In the genomic region with DNA sequence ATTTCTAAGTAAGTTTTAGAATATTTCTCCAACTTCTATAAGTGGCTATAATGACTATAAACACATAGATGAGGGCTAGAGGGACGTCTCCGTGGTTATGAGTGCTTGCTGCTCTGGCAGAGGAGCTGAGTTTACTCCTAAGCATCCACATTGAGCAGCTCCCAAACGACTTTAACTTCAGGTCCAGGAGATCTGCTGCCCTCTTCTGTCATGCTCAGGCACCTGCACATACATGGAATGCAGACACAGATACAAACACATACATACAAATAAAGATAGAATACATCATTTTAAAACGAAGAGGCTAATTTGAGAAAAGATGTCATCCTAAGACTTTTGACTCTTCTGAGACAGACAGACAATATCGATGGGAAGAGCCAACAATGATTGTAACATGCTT, we compare ENCODE assay signal across 10 mouse cellular contexts. TPM values are rescaled to one million over a fixed set of nuclear protein-coding genes. Genes with fewer than 3 reads are reported as not detected.
DNase-seq lines count a peak whose midpoint lies in the region; ATAC-seq and TF ChIP-seq lines count a peak whose summit lies in the region.
"Had no signal": no experiment of that assay in that cellular context is flagged by ENCODE, and none has a peak within 500 bp of the region (broad histone marks: within the 10 kb centered on the region; RNA-seq: fewer than 3 reads in every experiment).

No protein-coding gene starts in this region.

- no peak for ATAC-seq in stomach, postnatal 0 days (ENCODE audit: low FRiP score, low TSS enrichment)
- no peak for ATAC-seq in monocyte, adult 5-6 weeks (replicated peaks; ENCODE audit: insufficient number of reproducible peaks, low FRiP score, low TSS enrichment, poor library complexity, severe bottlenecking)

- H3K4me3 ChIP-seq in stomach, postnatal 0 days (ENCODE audit: low read depth, low read length): no peak overlapping the region
- H3K4me3 ChIP-seq: heart, embryonic 13.5 days; limb, embryonic 15.5 days had no signal

- no peak overlapping the region for H3K9ac ChIP-seq in stomach, postnatal 0 days (ENCODE audit: low read length)
- H3K9ac ChIP-seq: heart, embryonic 13.5 days; limb, embryonic 15.5 days had no signal

- H3K36me3 ChIP-seq in stomach, postnatal 0 days (ENCODE audit: control insufficient read depth, insufficient read depth, low read length): no peaks in the 10 kb centered on the region
- H3K36me3 ChIP-seq: heart, embryonic 13.5 days; limb, embryonic 15.5 days had no signal

- TF ChIP-seq CTCF in stomach, postnatal 0 days (IDR thresholded peaks at IDR 0.05; ENCODE audit: low read depth): peak; percentile 77

- peak; percentile 18 for DNase-seq in kidney, adult 9 months
- no peak for DNase-seq in kidney, adult 11 months
- DNase-seq in thymus, postnatal 0 days (ENCODE audit: low spot score): peak; percentile 6
- DNase-seq in thymus, postnatal 25 days: no peak
- DNase-seq in embryo, embryonic 10 days (ENCODE audit: low spot score): peak; percentile 64
- peak; percentile 17 for DNase-seq in stomach, postnatal 0 days (ENCODE audit: low spot score)
- no peak for DNase-seq in heart, adult 9 months (ENCODE audit: low spot score in 2 of 2)

- no peak for TF ChIP-seq EP300 in stomach, postnatal 0 days (optimal IDR thresholded peaks at IDR 0.05)

- H3K4me1 ChIP-seq in stomach, postnatal 0 days (replicated peaks; ENCODE audit: control insufficient read depth, insufficient read depth): no peaks in the 10 kb centered on the region

- H3K27me3 ChIP-seq in stomach, postnatal 0 days (ENCODE audit: control insufficient read depth, insufficient read depth, low read length): no peaks in the 10 kb centered on the region
- H3K27me3 ChIP-seq: heart, embryonic 13.5 days; limb, embryonic 15.5 days had no signal

- no peaks in the 10 kb centered on the region for H3K9me3 ChIP-seq in stomach, postnatal 0 days (ENCODE audit: control insufficient read depth, low read length)
- H3K9me3 ChIP-seq: heart, embryonic 13.5 days; limb, embryonic 15.5 days had no signal

- H3K4me2 ChIP-seq in stomach, postnatal 0 days (replicated peaks; ENCODE audit: low read depth): no peak overlapping the region
- H3K4me2 ChIP-seq: heart, embryonic 13.5 days; limb, embryonic 15.5 days had no signal

- no peak overlapping the region for H3K27ac ChIP-seq in stomach, postnatal 0 days (replicated peaks)
- H3K27ac ChIP-seq: heart, embryonic 13.5 days; limb, embryonic 15.5 days had no signal

- 9% methylated on average over 5 of the region's 5 CpGs for WGBS in stomach, postnatal 0 days

RNA-seq across cellular contexts. Expression of a gene that starts 3.5 kb away (rescaled TPM):
- polyA plus RNA-seq in thymus, postnatal 0 days (2015; fragmentation: Nextera tagmentation; extraction: Ambion mirVana): 26.8 and 28.3 TPM in 2 replicates
- 14.5 and 16.1 TPM in 2 replicates for polyA plus RNA-seq in stomach, postnatal 0 days (2015; fragmentation: Nextera tagmentation; extraction: Ambion mirVana)
- total RNA-seq in monocyte, adult 5-6 weeks (2017): 53.4 to 71.9 TPM (median 57.4 TPM) in 3 replicates

RNA-seq across cellular contexts. Expression of a gene that starts 31.0 kb away (rescaled TPM):
- polyA plus RNA-seq in thymus, postnatal 0 days (2015; fragmentation: Nextera tagmentation; extraction: Ambion mirVana): 0.13 and 0.22 TPM in 2 replicates
- polyA plus RNA-seq in stomach, postnatal 0 days (2015; fragmentation: Nextera tagmentation; extraction: Ambion mirVana): 1.5 and 1.7 TPM in 2 replicates
- total RNA-seq in monocyte, adult 5-6 weeks (2017): 0.48 to 1.1 TPM in 2 of 3 replicates, not detected in the other
- polyA plus RNA-seq: heart, embryonic 13.5 days had no signal

Comparison
In these comparisons a context has a peak if more than half of its experiments do, and no peak if none do; other contexts are left out.
1. DNase-seq: peak in kidney, adult 9 months (single experiment), thymus, postnatal 0 days (single experiment), embryo, embryonic 10 days (single experiment) and stomach, postnatal 0 days (single experiment); none in kidney, adult 11 months (single experiment), thymus, postnatal 25 days (single experiment) and heart, adult 9 months (0 of 2).